Mouse (Mus musculus) limb, embryonic 14.5 days (tissue): ENCODE measurements around the gene Hoxd10. TPM values are rescaled to one million over a fixed set of nuclear protein-coding genes. Genes with fewer than 3 reads are reported as not detected.
A peak's percentile ranks its signal among the peaks of the same experiment; 100 is the strongest.

Source experiments
- ATAC-seq: fragments of 200-750 bp; cut with Nextera tagmentation; 2 replicates; pipeline ENCODE4 v1.8.0; 2017; ENCODE audit warnings: low read depth, moderate number of reproducible peaks, moderate TSS enrichment; ENCODE audit not compliant: low FRiP score
- DNase-seq: peaks from one replicate; pipeline ENCODE4 v3.0.0-alpha.2; 2015; ENCODE audit warnings: low spot score
- H3K27ac ChIP-seq: fragments of 300-500 bp; sonication (generic); replicated peaks from 2 replicates; pipeline ENCODE4 v1.5.1; 2014; ENCODE audit warnings: low read depth, mild to moderate bottlenecking, low read length, moderate library complexity, mixed read lengths
- H3K27me3 ChIP-seq: fragments of 300-500 bp; sonication (generic); 2 replicates; pipeline ENCODE4 v1.6.1; 2014; ENCODE audit warnings: low read length, mixed read lengths; ENCODE audit not compliant: control insufficient read depth, insufficient read depth
- H3K36me3 ChIP-seq: fragments of 300-500 bp; sonication (generic); 2 replicates; pipeline ENCODE4 v1.6.1; 2014; ENCODE audit warnings: mild to moderate bottlenecking, low read length, moderate library complexity, mixed read lengths; ENCODE audit not compliant: control insufficient read depth, insufficient read depth
- H3K4me1 ChIP-seq: fragments of 300-500 bp; sonication (generic); 2 replicates; pipeline ENCODE4 v1.6.1; 2014; ENCODE audit warnings: antibody characterized with exemption, low read length, mixed read lengths; ENCODE audit not compliant: control insufficient read depth, insufficient read depth
- H3K4me2 ChIP-seq: fragments of 300-500 bp; sonication (generic); replicated peaks from 2 replicates; pipeline ENCODE4 v1.6.1; 2014; ENCODE audit warnings: low read depth, mild to moderate bottlenecking, low read length, moderate library complexity; ENCODE audit not compliant: severe bottlenecking
- H3K4me3 ChIP-seq: fragments of 300-500 bp; sonication (generic); replicated peaks from 2 replicates; pipeline ENCODE4 v1.5.1; 2014; ENCODE audit warnings: low read length
- H3K9ac ChIP-seq: fragments of 300-500 bp; sonication (generic); 2 replicates; pipeline ENCODE4 v1.6.1; 2014; ENCODE audit warnings: mild to moderate bottlenecking, low read depth, low read length, moderate library complexity; ENCODE audit not compliant: severe bottlenecking
- H3K9me3 ChIP-seq: fragments of 300-500 bp; sonication (generic); 2 replicates; pipeline ENCODE4 v1.6.1; 2016; ENCODE audit warnings: low read length; ENCODE audit not compliant: control insufficient read depth
- POLR2A ChIP-seq: fragments of 200-500 bp; IDR thresholded peaks from 2 replicates; pipeline ENCODE4 v1.8.0; 2012; ENCODE audit warnings: inconsistent platforms, mild to moderate bottlenecking, moderate library complexity, borderline replicate concordance; ENCODE audit not compliant: insufficient read depth, insufficient read length; ENCODE audit errors: extremely low read depth
- WGBS: fragments of 180-500 bp; shearing (Covaris S2); extraction: QIAGEN DNeasy Blood & Tissue Kit; methylation state at CpG from one replicate; pipeline ENCODE4 v1.1.7; 2014; 5-methylcytosine and 5-hydroxymethylcytosine counted together
- polyA plus RNA-seq, 2 experiments: library from polyadenylated mRNA; depleted of rRNA in 1 of 2; stranded (reverse) in 1 of 2; unstranded in 1 of 2; fragments of >200 nt; fragmentation: Nextera tagmentation in 1 of 2; extraction: Ambion mirVana in 1 of 2; gene quantifications; 2 replicates each; pipeline versions ENCODE4 v1.2.1 to v1.2.3; 2012 to 2014

Gene Hoxd10
- polyA plus RNA-seq, 2 experiments: 18.3 to 39.4 TPM

- ATAC-seq: no peak
- 15% methylated on average over 6 of the region's 6 CpGs for WGBS
- Histone ChIP-seq H3K4me2 (no peak overlapping the region), H3K27ac (no peak overlapping the region), H3K4me1 (0 out of 2 replicates have a peak, but pooled peaks cover 2% of the 10 kb centered on the region), H3K27me3 (peaks cover 95% of the 10 kb centered on the region), H3K9ac (no peak overlapping the region), H3K9me3 (no peaks in the 10 kb centered on the region), H3K4me3 (no peak overlapping the region), H3K36me3 (no peaks in the 10 kb centered on the region)
- no peak for DNase-seq
- no peak for TF ChIP-seq POLR2A
Measured at GRCm38 (mm10) chr2:74721882-74722281, 30.2 kb downstream of the Hoxd10 start.

- peaks cover 95% of the 10 kb centered on the region for H3K27me3 ChIP-seq
- H3K27ac ChIP-seq: no peak overlapping the region
- DNase-seq (no peak), ATAC-seq (no peak)
- H3K4me1 ChIP-seq: peaks cover 11% of the 10 kb centered on the region
- H3K4me3 ChIP-seq: no peak overlapping the region
- no peak overlapping the region for H3K9ac ChIP-seq
- TF ChIP-seq POLR2A: no peak
- no peaks in the 10 kb centered on the region for H3K9me3 ChIP-seq
- WGBS: 22% methylated on average over 8 of the region's 8 CpGs
- H3K4me2 ChIP-seq: no peak overlapping the region
- no peaks in the 10 kb centered on the region for H3K36me3 ChIP-seq
Measured at GRCm38 (mm10) chr2:74722949-74723348, 31.2 kb downstream of the Hoxd10 start.

GRCm38 (mm10) chr2:74724244-74725015, 32.7 kb downstream of the Hoxd10 start:
- Histone ChIP-seq H3K4me1 (peaks cover 11% of the 10 kb centered on the region), H3K4me3 (no peak overlapping the region), H3K36me3 (no peaks in the 10 kb centered on the region), H3K9me3 (no peaks in the 10 kb centered on the region), H3K4me2 (no peak overlapping the region), H3K9ac (no peak overlapping the region), H3K27ac (no peak overlapping the region), H3K27me3 (peaks cover 98% of the 10 kb centered on the region)
- no peak for TF ChIP-seq POLR2A
- DNase-seq (no peak), ATAC-seq (no peak)
- 53% methylated on average over 7 of the region's 7 CpGs for WGBS

DNA sequence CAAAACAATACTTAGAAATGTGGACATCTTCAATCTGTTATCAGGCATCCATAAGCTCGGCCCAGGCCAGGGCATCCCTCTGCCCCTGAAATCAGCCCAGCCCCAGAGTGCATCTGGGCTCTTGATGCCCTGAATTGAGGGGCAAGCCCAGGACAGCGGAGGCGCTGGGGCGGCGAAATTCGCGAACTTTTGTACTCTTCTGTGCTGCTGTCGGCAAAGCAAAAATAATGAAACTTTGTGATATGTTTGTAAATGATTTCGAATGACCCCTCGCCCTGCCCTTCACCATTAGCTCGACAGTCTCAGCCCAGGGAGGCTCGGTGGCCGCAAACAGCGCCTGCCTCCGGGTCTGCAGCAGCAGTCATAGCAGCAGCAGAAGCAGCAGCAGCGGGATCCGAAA, 33.4 kb downstream of the Hoxd10 start:
- DNase-seq (no peak), ATAC-seq (no peak)
- Histone ChIP-seq H3K27me3 (peaks cover 98% of the 10 kb centered on the region), H3K36me3 (no peaks in the 10 kb centered on the region), H3K4me3 (no peak overlapping the region), H3K27ac (no peak overlapping the region), H3K9me3 (no peaks in the 10 kb centered on the region), H3K4me1 (peaks cover 11% of the 10 kb centered on the region), H3K9ac (no peak overlapping the region), H3K4me2 (no peak overlapping the region)
- WGBS: 31% methylated on average over 17 of the region's 17 CpGs
- TF ChIP-seq POLR2A: no peak

DNA sequence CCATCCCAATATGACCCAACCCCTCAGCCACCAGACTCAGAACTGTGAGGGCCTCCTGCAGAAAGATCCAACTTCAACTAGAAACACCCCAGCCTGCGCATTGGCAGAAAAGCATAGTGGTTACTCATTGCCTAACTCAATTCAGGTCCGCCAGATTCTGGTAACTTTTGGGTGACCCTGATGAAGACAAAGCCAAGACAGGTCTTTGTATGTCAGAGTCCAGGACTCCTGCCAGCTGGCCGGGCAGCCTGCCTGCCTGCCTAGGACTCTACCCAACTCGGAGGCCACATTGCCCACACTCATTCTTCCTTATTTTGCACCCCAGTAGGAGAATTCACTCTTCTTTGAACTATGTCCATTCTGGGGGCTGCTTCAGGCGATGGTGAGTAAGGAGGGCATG, 34.8 kb downstream of the Hoxd10 start, which contains the start of gene Gm28230:
Gm28230 (plus strand) TSS at position 178 of the 400 bp plus-strand sequence.
- DNase-seq (no peak), ATAC-seq (no peak)
- peaks cover 11% of the 10 kb centered on the region for H3K4me1 ChIP-seq
- no peaks in the 10 kb centered on the region for H3K36me3 ChIP-seq
- TF ChIP-seq POLR2A: no peak
- H3K9ac ChIP-seq: peak within 1 kb of the TSS; percentile 28; the same call in 1 of the 2 replicates
- H3K4me2 ChIP-seq: peak within 1 kb of the TSS; percentile 55
- WGBS: 45% methylated on average over 5 of the region's 5 CpGs
- peak within 1 kb of the TSS; percentile 34 for H3K4me3 ChIP-seq
- H3K27me3 ChIP-seq: peaks cover 98% of the 10 kb centered on the region
- H3K9me3 ChIP-seq: no peaks in the 10 kb centered on the region
- no peak within 1 kb of the TSS for H3K27ac ChIP-seq
